Mouse (Mus musculus): ENCODE measurements at regions not wholly inside any gene's neighbourhood (a gene's known extent, or its start where the extent isn't known, plus 50 kb on each side); places are given as distances from the start of the nearest gene placed in this dataset.

DNA sequence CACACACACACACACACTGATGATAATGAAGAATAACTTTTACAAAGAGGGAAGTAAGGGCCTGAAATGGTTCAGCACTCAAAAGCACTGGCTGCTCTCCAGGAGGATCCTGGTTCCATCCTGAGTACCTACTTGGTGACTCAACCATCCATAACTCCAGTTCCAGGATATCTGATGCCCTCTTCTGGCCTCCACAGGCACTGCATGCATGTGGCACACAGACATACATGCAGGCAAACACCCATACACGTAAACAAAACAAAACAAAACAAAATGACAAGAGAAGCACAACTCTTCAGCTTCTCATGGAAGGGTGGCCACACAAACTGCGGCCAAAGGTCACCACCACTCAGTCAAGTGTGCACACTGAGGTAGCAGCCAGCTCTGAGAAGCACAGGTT, 222.6 kb downstream of the Cdc5l start:
- TF ChIP-seq POLR2A (IDR thresholded peaks at IDR 0.05; ENCODE audit: extremely low read depth, insufficient read depth, low read length) (no peak), CTCF (IDR thresholded peaks at IDR 0.05; ENCODE audit: low read depth, low read length) (peak; percentile 36; the same call in 1 of the 2 replicates)
